Mouse (Mus musculus) cortical plate, adult 2 months (tissue): Measurements from ENCODE around the gene Pard3b. TPM values are rescaled to one million over a fixed set of nuclear protein-coding genes. Genes with fewer than 3 reads are reported as not detected.

Experiments
- H3K27ac ChIP-seq: fragments of 200-500 bp; 2 replicates; pipeline ENCODE4 v1.5.1; 2012; ENCODE audit warnings: low read length, control low read depth, inconsistent platforms; ENCODE audit not compliant: insufficient read depth
- H3K4me1 ChIP-seq: fragments of 200-500 bp; 2 replicates; pipeline ENCODE4 v1.6.1; 2011; ENCODE audit warnings: low read length; ENCODE audit not compliant: control insufficient read depth, insufficient read depth
- H3K4me3 ChIP-seq: fragments of 200-500 bp; 2 replicates; pipeline ENCODE4 v1.5.1; 2011; ENCODE audit warnings: mild to moderate bottlenecking, low read length, control low read depth; ENCODE audit not compliant: insufficient read depth
- CTCF ChIP-seq: fragments of 200-500 bp; IDR thresholded peaks from 2 replicates; pipeline ENCODE4 v1.5.1; 2011; ENCODE audit warnings: mild to moderate bottlenecking, control low read depth, low read length; ENCODE audit not compliant: insufficient read depth; ENCODE audit errors: extremely low read depth
- POLR2A ChIP-seq: fragments of 200-500 bp; IDR thresholded peaks from 2 replicates; pipeline ENCODE4 v1.6.1; 2011; ENCODE audit warnings: mild to moderate bottlenecking, low read length, control low read depth; ENCODE audit not compliant: insufficient read depth; ENCODE audit errors: extremely low read depth
- polyA plus RNA-seq: library from polyadenylated mRNA; depleted of rRNA; stranded (reverse); fragments of >200 nt; gene quantifications from 2 replicates; pipeline ENCODE4 v1.2.3, GENCODE M21; 2012

Pard3b gene
- polyA plus RNA-seq, 1 experiment: 1.3 TPM

GRCm38 (mm10) chr1:62629952-62630351, 991.3 kb downstream of the Pard3b start:
- TF ChIP-seq POLR2A: no peak
- no peak for TF ChIP-seq CTCF
- no peak overlapping the region for H3K27ac ChIP-seq
- H3K4me3 ChIP-seq: no peak overlapping the region
- H3K4me1 ChIP-seq: no peaks in the 10 kb centered on the region

- TF ChIP-seq POLR2A: no peak
- no peak for TF ChIP-seq CTCF
- Histone ChIP-seq H3K4me3 (no peak overlapping the region), H3K27ac (no peak overlapping the region), H3K4me1 (no peaks in the 10 kb centered on the region)
These were observed 993.1 kb downstream of the Pard3b start for GRCm38 (mm10) chr1:62631511-62632305.

GRCm38 (mm10) chr1:62632886-62633285, 994.3 kb downstream of the Pard3b start:
- TF ChIP-seq CTCF: no peak
- no peak for TF ChIP-seq POLR2A
- no peak overlapping the region for H3K27ac ChIP-seq
- H3K4me3 ChIP-seq: no peak overlapping the region
- H3K4me1 ChIP-seq: no peaks in the 10 kb centered on the region

- TF ChIP-seq CTCF: no peak
- no peak for TF ChIP-seq POLR2A
- Histone ChIP-seq H3K27ac (no peak overlapping the region), H3K4me1 (no peaks in the 10 kb centered on the region)
These were observed 996.6 kb downstream of the Pard3b start for GRCm38 (mm10) chr1:62635203-62635602.

GRCm38 (mm10) chr1:62636906-62637673, 998.5 kb downstream of the Pard3b start:
- Histone ChIP-seq H3K27ac (no peak overlapping the region), H3K4me1 (no peaks in the 10 kb centered on the region), H3K4me3 (no peak overlapping the region)
- TF ChIP-seq POLR2A (no peak), CTCF (no peak)

More at GRCm38 (mm10) chr1:62635203-62635602, 996.6 kb downstream of the Pard3b start:
- H3K4me3 ChIP-seq: no peak overlapping the region

GRCm38 (mm10) chr1:62639012-62639411, 1000.4 kb downstream of the Pard3b start:
- Histone ChIP-seq H3K4me1 (no peaks in the 10 kb centered on the region), H3K4me3 (no peak overlapping the region), H3K27ac (no peak overlapping the region)
- TF ChIP-seq CTCF (no peak), POLR2A (no peak)

- Histone ChIP-seq H3K4me3 (no peak overlapping the region), H3K27ac (no peak overlapping the region), H3K4me1 (no peaks in the 10 kb centered on the region)
- TF ChIP-seq POLR2A (no peak), CTCF (no peak)
These were observed 1000.8 kb downstream of the Pard3b start for GRCm38 (mm10) chr1:62639440-62639839.

- TF ChIP-seq POLR2A (no peak), CTCF (no peak)
- H3K27ac ChIP-seq: no peak overlapping the region
- no peaks in the 10 kb centered on the region for H3K4me1 ChIP-seq
These were observed 1006.1 kb downstream of the Pard3b start for GRCm38 (mm10) chr1:62644631-62645278.

GRCm38 (mm10) chr1:62646812-62647211, 1008.2 kb downstream of the Pard3b start:
- H3K4me1 ChIP-seq: no peaks in the 10 kb centered on the region
- H3K4me3 ChIP-seq: no peak overlapping the region
- no peak overlapping the region for H3K27ac ChIP-seq
- TF ChIP-seq CTCF: no peak
- no peak for TF ChIP-seq POLR2A

More at GRCm38 (mm10) chr1:62644631-62645278, 1006.1 kb downstream of the Pard3b start:
- H3K4me3 ChIP-seq: no peak overlapping the region
